In the genomic region with DNA sequence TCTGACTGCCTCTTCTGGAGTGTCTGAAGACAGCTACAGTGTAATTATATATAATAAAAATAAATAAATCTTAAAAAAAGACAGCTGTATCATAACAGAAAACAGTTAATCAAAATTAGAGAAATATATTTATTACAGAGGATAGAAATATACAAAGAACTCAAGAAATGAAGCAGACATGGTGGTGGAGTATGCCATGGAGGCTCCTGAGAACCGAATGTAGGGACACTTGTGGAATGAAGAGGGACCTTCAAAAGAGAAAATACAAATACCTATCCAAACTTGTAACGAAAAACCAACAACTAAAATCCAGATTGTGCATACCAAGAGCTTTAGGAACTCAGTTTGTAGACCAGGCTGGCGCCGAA, we compare ENCODE assay signal across 18 mouse cellular contexts. TPM values are rescaled to one million over a fixed set of nuclear protein-coding genes. Genes with fewer than 3 reads are reported as not detected.
DNase-seq lines count a peak whose midpoint lies in the region; ATAC-seq lines count a peak whose summit lies in the region.
"Not testable (repeated sequence)": the region's sequence is repeated elsewhere in the genome, so short reads cannot be mapped to it uniquely, and the experiment has no call there.
"Had no signal": no experiment of that assay in that cellular context is flagged by ENCODE, and none has a peak within 500 bp of the region (broad histone marks: within the 10 kb centered on the region; RNA-seq: fewer than 3 reads in every experiment).

No protein-coding gene starts in this region.

- H3K4me3 ChIP-seq in forebrain, embryonic 14.5 days (ENCODE audit: low read depth, low read length); heart, embryonic 13.5 days; hindbrain, embryonic 14.5 days (replicated peaks; ENCODE audit: low read length); liver, embryonic 12.5 days; midbrain, embryonic 12.5 days; neural tube, embryonic 15.5 days (replicated peaks): not testable (repeated sequence)

- H3K4me2 ChIP-seq in forebrain, embryonic 14.5 days (ENCODE audit: low read length); hindbrain, embryonic 14.5 days (replicated peaks); liver, embryonic 12.5 days; midbrain, embryonic 12.5 days (replicated peaks); neural tube, embryonic 15.5 days: not testable (repeated sequence)
- H3K4me2 ChIP-seq in heart, embryonic 13.5 days, result peak overlapping the region; percentile 25; the same call in 1 of the 2 replicates

- not testable (repeated sequence) for H3K9ac ChIP-seq in forebrain, embryonic 14.5 days (ENCODE audit: low read length); heart, embryonic 13.5 days; hindbrain, embryonic 14.5 days; liver, embryonic 12.5 days; midbrain, embryonic 12.5 days (replicated peaks); neural tube, embryonic 15.5 days (replicated peaks)

- H3K27me3 ChIP-seq in forebrain, embryonic 14.5 days (replicated peaks; ENCODE audit: control insufficient read depth, insufficient read depth, low read length); heart, embryonic 13.5 days (replicated peaks); hindbrain, embryonic 14.5 days (ENCODE audit: control insufficient read depth, insufficient read depth, low read length); liver, embryonic 12.5 days (replicated peaks); midbrain, embryonic 12.5 days; neural tube, embryonic 15.5 days (replicated peaks): not testable (repeated sequence)

- H3K27ac ChIP-seq in forebrain, embryonic 14.5 days (ENCODE audit: low read depth, low read length), result 0 out of 2 replicates have a peak overlapping the region, but pooled peaks have one; percentile 39
- H3K27ac ChIP-seq in heart, embryonic 13.5 days (replicated peaks), result peak overlapping the region; percentile 53
- peak overlapping the region; percentile 60; the same call in 1 of the 2 replicates for H3K27ac ChIP-seq in hindbrain, embryonic 14.5 days
- H3K27ac ChIP-seq in liver, embryonic 12.5 days, result peak overlapping the region; percentile 72
- peak overlapping the region; percentile 61; the same call in 1 of the 2 replicates for H3K27ac ChIP-seq in midbrain, embryonic 12.5 days (replicated peaks)
- H3K27ac ChIP-seq in neural tube, embryonic 15.5 days (replicated peaks), result peak overlapping the region; percentile 79

- 3% methylated on average over 4 of the region's 4 CpGs for WGBS in forebrain, embryonic 14.5 days
- 1% methylated on average over 4 of the region's 4 CpGs for WGBS in heart, embryonic 13.5 days
- WGBS in hindbrain, embryonic 14.5 days, result 4% methylated on average over 4 of the region's 4 CpGs
- under 1% methylated on average over 4 of the region's 4 CpGs for WGBS in liver, embryonic 12.5 days (ENCODE audit: insufficient replicate concordance)
- WGBS in midbrain, embryonic 12.5 days, result 3% methylated on average over 4 of the region's 4 CpGs
- 6% methylated on average over 4 of the region's 4 CpGs for WGBS in neural tube, embryonic 15.5 days

- DNase-seq in MEL-GATA-1-ER (ENCODE audit: extremely low read depth, low read depth), result peak; percentile 84
- DNase-seq in forebrain, embryonic 14.5 days (ENCODE audit: low spot score); hindbrain, embryonic 14.5 days (ENCODE audit: low spot score): not testable (repeated sequence)

- not testable (repeated sequence) for H3K9me3 ChIP-seq in forebrain, embryonic 14.5 days (replicated peaks; ENCODE audit: control insufficient read depth, low read length); heart, embryonic 13.5 days; hindbrain, embryonic 14.5 days (ENCODE audit: control insufficient read depth, low read length); liver, embryonic 12.5 days (replicated peaks); midbrain, embryonic 12.5 days; neural tube, embryonic 15.5 days (replicated peaks)

- not testable (repeated sequence) for H3K4me1 ChIP-seq in forebrain, embryonic 14.5 days (ENCODE audit: control insufficient read depth, insufficient read depth, low read length); hindbrain, embryonic 14.5 days (replicated peaks; ENCODE audit: control insufficient read depth, insufficient read depth, low read length); midbrain, embryonic 12.5 days
- peaks cover 18% of the 10 kb centered on the region for H3K4me1 ChIP-seq in heart, embryonic 13.5 days
- H3K4me1 ChIP-seq in liver, embryonic 12.5 days, result peaks cover 23% of the 10 kb centered on the region
- peaks cover 10% of the 10 kb centered on the region for H3K4me1 ChIP-seq in neural tube, embryonic 15.5 days

- not testable (repeated sequence) for H3K36me3 ChIP-seq in forebrain, embryonic 14.5 days (ENCODE audit: control insufficient read depth, insufficient read depth, low read length); heart, embryonic 13.5 days; hindbrain, embryonic 14.5 days (replicated peaks; ENCODE audit: control insufficient read depth, insufficient read depth); liver, embryonic 12.5 days; midbrain, embryonic 12.5 days; neural tube, embryonic 15.5 days

- not testable (repeated sequence) for ATAC-seq in forebrain, embryonic 14.5 days; heart, embryonic 13.5 days (ENCODE audit: extremely low read depth, insufficient number of reproducible peaks, low FRiP score, low TSS enrichment); hindbrain, embryonic 14.5 days (ENCODE audit: low FRiP score); liver, embryonic 12.5 days; midbrain, embryonic 12.5 days (ENCODE audit: low FRiP score, low read depth); neural tube, embryonic 15.5 days (ENCODE audit: low FRiP score)

RNA-seq across cellular contexts. Expression of a gene that starts 18.0 kb away (rescaled TPM):
- 32.7 and 38.5 TPM in 2 replicates for polyA plus RNA-seq in forebrain, embryonic 14.5 days (2014; fragmentation: Nextera tagmentation; extraction: Ambion mirVana)
- 31.8 and 37.0 TPM in 2 replicates for polyA plus RNA-seq in heart, embryonic 13.5 days (2015; fragmentation: Nextera tagmentation; extraction: Ambion mirVana)
- 13.7 and 16.6 TPM in 2 replicates for polyA plus RNA-seq in hindbrain, embryonic 14.5 days (2014; fragmentation: Nextera tagmentation; extraction: Ambion mirVana)
- polyA plus RNA-seq in liver, embryonic 12.5 days (2016; fragmentation: Nextera tagmentation; extraction: Ambion mirVana), result 11.8 and 12.4 TPM in 2 replicates
- polyA plus RNA-seq in midbrain, embryonic 12.5 days (2016; fragmentation: Nextera tagmentation; extraction: Ambion mirVana), result 41.9 and 48.9 TPM in 2 replicates
- 14.1 and 19.8 TPM in 2 replicates for polyA plus RNA-seq in neural tube, embryonic 15.5 days (2015; fragmentation: Nextera tagmentation; extraction: Ambion mirVana)

RNA-seq across cellular contexts. Expression of a gene that starts 20.3 kb away (rescaled TPM):
- 40.5 and 42.7 TPM in 2 replicates for polyA plus RNA-seq in forebrain, embryonic 14.5 days (2014; fragmentation: Nextera tagmentation; extraction: Ambion mirVana)
- polyA plus RNA-seq in heart, embryonic 13.5 days (2015; fragmentation: Nextera tagmentation; extraction: Ambion mirVana), result 8.7 and 9.1 TPM in 2 replicates
- polyA plus RNA-seq in hindbrain, embryonic 14.5 days (2014; fragmentation: Nextera tagmentation; extraction: Ambion mirVana), result 5.6 and 5.9 TPM in 2 replicates
- 1.0 and 1.3 TPM in 2 replicates for polyA plus RNA-seq in liver, embryonic 12.5 days (2016; fragmentation: Nextera tagmentation; extraction: Ambion mirVana)
- polyA plus RNA-seq in midbrain, embryonic 12.5 days (2016; fragmentation: Nextera tagmentation; extraction: Ambion mirVana), result 6.5 and 8.4 TPM in 2 replicates
- polyA plus RNA-seq in neural tube, embryonic 15.5 days (2015; fragmentation: Nextera tagmentation; extraction: Ambion mirVana), result 8.1 and 9.1 TPM in 2 replicates

RNA-seq across cellular contexts. Expression of a gene that starts 46.0 kb away (rescaled TPM):
- not detected in 2 replicates for polyA plus RNA-seq in forebrain, embryonic 14.5 days (2014; fragmentation: Nextera tagmentation; extraction: Ambion mirVana)
- polyA plus RNA-seq in heart, embryonic 13.5 days (2015; fragmentation: Nextera tagmentation; extraction: Ambion mirVana), result not detected in 2 replicates
- not detected in 2 replicates for polyA plus RNA-seq in hindbrain, embryonic 14.5 days (2014; fragmentation: Nextera tagmentation; extraction: Ambion mirVana)
- not detected in 2 replicates for polyA plus RNA-seq in liver, embryonic 12.5 days (2016; fragmentation: Nextera tagmentation; extraction: Ambion mirVana)
- polyA plus RNA-seq in midbrain, embryonic 12.5 days (2016; fragmentation: Nextera tagmentation; extraction: Ambion mirVana), result not detected in 2 replicates
- not detected in 2 replicates for polyA plus RNA-seq in neural tube, embryonic 15.5 days (2015; fragmentation: Nextera tagmentation; extraction: Ambion mirVana)
- polyA plus RNA-seq: brain, embryonic 14.5 days; cortical plate, adult 2 months; embryonic facial prominence, embryonic 11.5 days; erythroblast, embryonic 14.5 days; heart, embryonic 14.5 days; hindbrain, embryonic 10.5 days; limb, embryonic 11.5 days; liver, postnatal 0 days; neural tube, embryonic 11.5 days; Patski; small intestine, adult 2 months had no signal
